Mouse (Mus musculus): Measurements from ENCODE around the gene Tax1bp3.

Tax1bp3 gene

GRCm38 (mm10) chr11:73176186-73176585 is 697 bp upstream of the Tax1bp3 start:
- no peak for DNase-seq

GRCm38 (mm10) chr11:73177509-73177875 is 609 bp downstream of the Tax1bp3 start:
- DNase-seq = peak; percentile 91

GRCm38 (mm10) chr11:73177895-73178294 is 1.0 kb downstream of the Tax1bp3 start:
- no peak for DNase-seq

DNA sequence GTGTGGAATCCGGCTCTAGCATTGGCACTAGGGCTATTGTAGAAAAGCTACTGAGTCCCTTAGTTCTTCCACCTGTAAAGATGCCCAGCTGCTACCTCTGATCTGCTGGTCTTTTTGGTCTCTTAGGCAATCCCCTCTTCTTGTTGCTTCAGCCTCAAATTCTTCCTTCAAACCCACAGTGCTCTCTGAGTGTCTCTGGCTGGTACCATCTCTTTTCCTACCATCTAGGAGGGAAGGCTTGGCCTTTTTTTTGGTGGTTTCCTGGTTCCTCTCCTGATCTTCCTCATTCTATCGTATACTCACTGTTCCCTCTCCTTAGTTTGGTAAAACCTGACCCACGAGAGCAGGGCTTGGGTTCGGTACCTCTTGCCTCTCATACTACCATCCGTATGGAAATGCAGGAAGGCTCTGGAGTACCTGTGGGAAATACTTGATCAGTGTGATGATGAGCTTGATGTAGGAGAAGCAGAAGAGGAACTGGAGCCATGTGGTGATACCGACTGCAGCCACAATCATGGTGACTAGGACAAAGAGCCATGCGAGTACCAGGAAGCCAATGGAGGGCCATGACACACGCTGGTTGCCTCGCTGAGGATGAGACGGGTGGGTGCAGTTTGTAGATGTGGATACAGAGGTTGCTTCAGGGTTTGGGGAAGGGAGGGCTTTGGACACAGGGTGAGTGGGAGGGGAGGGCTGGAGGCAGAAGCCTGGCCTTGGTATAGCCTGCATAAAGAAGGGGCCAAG is 9.2 kb downstream of the Tax1bp3 start:
- DNase-seq = no peak

DNA sequence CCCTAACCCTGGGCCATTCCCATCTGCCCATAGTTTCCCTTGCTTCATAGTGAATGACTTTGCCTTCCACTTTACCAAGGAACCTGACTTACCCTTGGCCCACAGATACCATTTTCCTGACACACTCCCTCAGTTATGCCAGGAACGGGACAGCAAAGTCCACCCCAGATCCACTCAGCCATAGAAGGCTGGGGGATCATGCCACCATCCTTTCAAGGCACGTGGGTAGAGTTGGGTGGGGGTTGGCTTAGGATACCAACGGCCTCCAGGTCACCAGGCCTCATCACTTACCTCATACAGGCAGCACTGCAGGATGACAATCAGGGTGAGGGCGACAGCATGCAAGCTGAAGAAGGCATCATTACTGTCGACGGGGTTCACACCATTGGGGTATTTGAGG is 10.3 kb downstream of the Tax1bp3 start:
- DNase-seq = no peak

DNA sequence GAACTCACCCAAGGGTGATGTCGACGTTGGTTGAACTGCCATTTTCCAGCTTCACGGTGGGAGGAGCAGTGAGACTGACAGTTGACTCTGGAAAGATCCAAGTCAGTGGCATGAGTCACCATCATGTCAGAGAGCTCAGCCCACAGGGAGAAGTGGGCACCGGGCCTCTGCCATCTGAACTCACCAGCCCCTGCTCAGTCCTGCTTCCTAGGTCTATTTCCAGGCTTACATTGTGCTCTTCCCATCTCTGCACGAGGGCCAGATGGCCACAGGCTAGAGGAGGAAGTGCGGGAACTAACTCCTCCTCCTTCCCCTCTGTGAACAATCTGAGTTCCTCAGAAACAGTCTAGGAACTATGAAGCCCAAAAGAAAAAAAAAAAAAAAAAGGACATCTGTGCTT is 16.2 kb downstream of the Tax1bp3 start:
- no peak for DNase-seq

DNA sequence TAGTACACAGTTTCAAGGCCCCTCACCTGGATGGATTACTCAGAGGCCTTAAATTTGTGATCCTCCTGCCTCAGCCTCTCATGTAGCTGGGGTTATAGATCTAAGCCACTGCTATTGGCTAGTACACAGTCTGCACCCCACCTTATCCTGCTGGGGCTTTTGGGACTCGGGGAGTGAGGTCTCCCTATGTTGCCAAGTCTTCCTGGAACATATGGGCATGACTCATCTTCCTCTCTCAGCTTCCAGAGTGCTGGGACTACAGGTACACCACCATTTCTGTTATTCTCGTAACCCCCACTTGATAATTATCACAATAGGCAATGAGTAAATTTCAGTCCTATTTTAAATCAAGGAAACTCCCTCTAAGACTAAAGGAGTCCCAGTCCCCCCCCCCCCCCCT is 17.6 kb downstream of the Tax1bp3 start:
- no peak for DNase-seq

- no peak for DNase-seq
These were observed 21.3 kb downstream of the Tax1bp3 start for GRCm38 (mm10) chr11:73198190-73198589.

DNA sequence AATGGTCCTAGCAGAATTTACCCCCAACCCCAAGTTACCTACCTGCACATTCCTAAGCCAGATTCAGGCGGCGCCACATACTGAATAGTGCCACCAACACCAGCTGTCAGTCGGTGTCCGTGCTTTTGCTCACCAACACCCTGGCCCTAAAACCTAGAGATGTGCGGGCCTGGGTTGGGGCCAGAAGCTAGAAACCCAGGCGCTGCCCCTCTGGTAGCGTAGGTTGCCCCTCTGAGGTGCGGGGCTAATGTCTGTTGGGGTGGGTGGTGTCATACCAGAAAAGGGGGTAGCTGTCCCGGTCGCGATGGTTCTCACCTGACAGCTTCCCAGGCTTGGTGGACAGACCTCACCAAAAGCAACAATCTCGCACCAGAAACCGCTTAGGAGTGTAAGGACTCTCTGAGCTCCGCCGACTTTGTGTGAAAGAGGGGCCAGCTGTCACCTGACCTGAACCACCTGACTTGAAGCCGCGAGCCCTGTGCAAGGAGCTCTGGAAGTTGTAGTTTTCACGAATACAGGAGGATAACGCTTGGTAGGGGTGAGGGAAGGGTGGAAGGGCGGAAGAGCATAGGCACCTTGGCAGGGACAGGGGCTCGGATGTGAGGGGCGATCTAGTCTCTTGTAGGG is 21.8 kb downstream of the Tax1bp3 start, which contains the start of gene Ctns:
Gene Ctns, minus strand, starts transcription at position 440 of the 627 bp plus-strand sequence.
- peak; percentile 91 for DNase-seq

DNA sequence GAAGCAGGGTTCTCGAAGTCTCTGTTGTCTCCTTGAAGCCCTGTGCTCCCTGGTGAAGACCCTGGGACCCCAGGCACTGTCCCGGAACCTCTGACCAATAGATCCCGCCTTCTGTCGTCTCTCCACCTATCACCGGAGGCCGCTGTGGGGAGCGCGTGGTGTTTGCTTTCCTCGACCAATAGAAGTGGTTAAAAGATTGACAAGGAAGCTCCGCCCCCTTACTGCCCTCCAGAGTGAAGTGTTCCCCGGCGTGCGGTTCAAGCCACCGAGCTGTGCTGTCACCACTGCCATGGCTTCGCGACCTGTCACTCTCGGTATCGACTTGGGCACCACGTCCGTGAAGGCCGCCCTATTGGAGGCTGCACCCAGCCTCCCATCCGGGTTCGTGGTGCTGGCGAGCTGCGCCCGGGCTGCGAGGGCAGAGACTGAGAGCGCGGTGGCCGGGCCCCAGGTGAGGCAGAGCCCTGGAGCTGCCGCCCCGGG is 22.4 kb downstream of the Tax1bp3 start, which contains the start of gene Shpk:
Gene Shpk, plus strand, starts transcription at position 231 of the 483 bp plus-strand sequence.
- DNase-seq = peak; percentile 96

- DNase-seq = peak; percentile 29
These were observed 23.0 kb downstream of the Tax1bp3 start for GRCm38 (mm10) chr11:73199879-73200278.

- no peak for DNase-seq
These were observed 24.1 kb downstream of the Tax1bp3 start for GRCm38 (mm10) chr11:73201021-73201420.

- DNase-seq = no peak
These were observed 24.7 kb downstream of the Tax1bp3 start for GRCm38 (mm10) chr11:73201597-73201996.

- DNase-seq = no peak
These were observed 27.0 kb downstream of the Tax1bp3 start for GRCm38 (mm10) chr11:73203895-73204294.

GRCm38 (mm10) chr11:73205194-73205593 is 28.3 kb downstream of the Tax1bp3 start:
- DNase-seq = no peak

DNA sequence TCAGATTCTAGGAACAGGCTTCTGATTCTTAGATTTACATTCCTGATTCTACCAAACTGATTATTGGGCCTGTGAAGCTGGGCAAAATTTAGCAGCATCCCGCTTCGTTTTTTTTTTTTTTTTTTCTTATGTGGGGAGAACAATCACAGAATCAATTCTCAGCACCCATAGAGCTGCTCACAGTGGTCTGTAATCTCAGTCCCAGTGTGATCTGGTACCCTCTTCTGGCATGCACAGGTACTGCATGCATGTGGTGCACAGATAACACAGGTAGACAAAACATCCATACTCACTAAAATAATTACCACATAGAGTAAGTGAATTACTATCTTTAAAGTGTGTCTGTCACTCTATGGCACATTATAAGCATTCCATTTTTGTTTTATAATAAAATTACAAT is 30.7 kb downstream of the Tax1bp3 start:
- no peak for DNase-seq

- DNase-seq = no peak
These were observed 37.1 kb downstream of the Tax1bp3 start for GRCm38 (mm10) chr11:73213956-73214355.

- no peak for DNase-seq
These were observed 42.8 kb downstream of the Tax1bp3 start for GRCm38 (mm10) chr11:73219671-73220070.

DNA sequence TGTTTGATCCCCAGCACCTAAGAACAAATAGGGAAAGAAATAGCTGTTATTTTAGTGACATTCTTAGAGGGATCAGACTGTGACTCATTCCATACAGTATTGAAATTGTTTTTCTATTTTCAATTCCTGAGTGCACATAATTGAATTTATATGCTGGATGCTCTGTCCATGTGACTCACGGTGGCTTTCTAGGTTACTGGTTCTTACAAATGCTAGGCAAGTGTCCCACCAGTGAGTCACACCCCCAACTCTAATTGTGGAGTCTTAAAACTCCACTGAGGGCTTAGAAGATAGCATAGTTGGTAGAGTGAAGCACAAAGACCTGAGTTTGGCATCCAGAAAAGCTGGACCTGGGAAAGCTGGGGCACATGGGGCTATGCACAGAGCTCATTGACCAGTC is 43.8 kb downstream of the Tax1bp3 start:
- no peak for DNase-seq

DNA sequence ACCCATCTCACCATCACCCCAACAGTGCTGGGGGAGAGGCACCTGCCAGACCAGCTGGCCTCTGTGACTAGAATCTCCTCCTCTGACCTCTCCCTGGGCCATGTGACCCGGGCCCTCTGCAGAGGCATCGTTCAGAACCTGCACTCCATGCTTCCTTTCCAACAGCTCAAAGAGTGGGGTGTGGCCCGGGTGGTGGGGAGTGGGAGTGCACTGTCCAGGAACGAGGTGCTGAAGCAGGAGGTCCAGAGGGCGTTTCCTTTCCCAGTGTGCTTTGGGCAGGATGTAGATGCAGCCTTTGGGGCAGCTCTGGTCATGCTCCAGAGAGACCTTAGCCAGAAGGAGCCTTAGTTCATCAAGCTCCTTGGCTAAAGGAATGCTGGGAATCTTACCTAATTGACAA is 46.0 kb downstream of the Tax1bp3 start:
- DNase-seq = no peak

GRCm38 (mm10) chr11:73223966-73224365 is 47.1 kb downstream of the Tax1bp3 start:
- DNase-seq = peak; percentile 28

- no peak for DNase-seq
These were observed 49.0 kb downstream of the Tax1bp3 start for GRCm38 (mm10) chr11:73225856-73226255.

DNA sequence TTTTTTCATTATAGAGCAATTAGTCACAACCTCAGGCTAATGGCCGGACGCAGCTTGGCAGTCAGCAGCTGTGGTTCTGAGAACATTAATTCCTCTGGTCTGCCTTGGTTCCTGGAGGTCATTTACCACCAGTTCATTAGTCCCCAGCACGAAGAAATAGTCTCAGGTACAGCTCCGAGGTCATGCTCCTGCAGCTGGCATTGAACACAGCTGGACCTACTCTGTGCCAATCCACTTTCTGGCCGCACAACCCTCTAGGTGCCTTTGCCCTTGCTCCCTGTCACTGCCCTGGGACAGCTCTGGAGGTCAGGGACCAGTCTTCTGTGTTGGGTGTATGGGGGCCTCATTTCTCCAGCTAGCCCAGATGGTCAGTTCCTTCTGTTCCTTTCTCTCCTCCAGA is 52.0 kb downstream of the Tax1bp3 start:
- DNase-seq = no peak

DNA sequence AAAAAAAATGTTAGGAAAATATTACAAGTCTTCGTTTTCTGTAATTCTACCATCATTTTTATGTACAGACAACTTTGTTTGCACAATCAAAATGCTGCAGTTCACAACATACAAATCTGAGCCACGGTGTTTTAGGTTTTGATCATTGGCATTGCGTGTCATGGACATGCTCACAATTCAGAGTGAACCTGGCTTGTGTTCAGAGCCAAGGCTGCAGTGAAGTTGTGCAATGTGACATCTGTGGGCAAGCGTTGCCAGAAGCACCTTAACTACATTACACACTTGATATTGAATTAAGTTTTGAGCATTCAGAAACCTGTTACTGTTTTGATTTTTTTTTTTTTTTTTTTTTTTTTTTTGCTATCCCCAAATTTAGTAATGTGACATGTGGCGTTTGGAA is 53.2 kb downstream of the Tax1bp3 start:
- no peak for DNase-seq
